Mouse (Mus musculus) urinary bladder, adult 18-20 months (tissue): ENCODE results near the gene Gna13.
"Not testable (repeated sequence)": the region's sequence is repeated elsewhere in the genome, so short reads cannot be mapped to it uniquely, and the experiment has no call there.

Experiments
- DNase-seq, 2 experiments: peaks; one replicate each; pipeline ENCODE4 v3.0.0; 2022; ENCODE audit warnings: low spot score in 2 of 2, mixed read lengths in 2 of 2

The Gna13 gene

GRCm38 (mm10) chr11:109362463-109363190 lies at the start of gene Gna13:
Gene Gna13, plus strand, starts transcription at chr11:109362831.
- DNase-seq = peak; percentile 81 to 87

GRCm38 (mm10) chr11:109316921-109317320 lies 45.7 kb upstream of the Gna13 start:
- DNase-seq = no peak

- no peak for DNase-seq
Measured at GRCm38 (mm10) chr11:109319471-109319870, 43.2 kb upstream of the Gna13 start.

GRCm38 (mm10) chr11:109319946-109320345 lies 42.7 kb upstream of the Gna13 start:
- no peak for DNase-seq

- DNase-seq = no peak
Measured at GRCm38 (mm10) chr11:109320361-109320933, 42.2 kb upstream of the Gna13 start.

- no peak for DNase-seq
Measured at GRCm38 (mm10) chr11:109326270-109326669, 36.4 kb upstream of the Gna13 start.

GRCm38 (mm10) chr11:109327381-109327780 lies 35.2 kb upstream of the Gna13 start:
- no peak for DNase-seq

- DNase-seq = no peak
Measured at GRCm38 (mm10) chr11:109327952-109328351, 34.7 kb upstream of the Gna13 start.

GRCm38 (mm10) chr11:109329331-109329730 lies 33.3 kb upstream of the Gna13 start:
- DNase-seq = no peak

GRCm38 (mm10) chr11:109330706-109331393 lies 31.8 kb upstream of the Gna13 start:
- DNase-seq = no peak

GRCm38 (mm10) chr11:109331424-109331824 lies 31.2 kb upstream of the Gna13 start:
- DNase-seq = peak; percentile 82 to 87

GRCm38 (mm10) chr11:109332722-109333121 lies 29.9 kb upstream of the Gna13 start:
- DNase-seq = no peak

- no peak for DNase-seq
Measured at GRCm38 (mm10) chr11:109334773-109335172, 27.9 kb upstream of the Gna13 start.

- no peak for DNase-seq
Measured at GRCm38 (mm10) chr11:109335890-109336289, 26.7 kb upstream of the Gna13 start.

GRCm38 (mm10) chr11:109339155-109339938 lies 23.3 kb upstream of the Gna13 start:
- DNase-seq = no peak

- no peak for DNase-seq
Measured at GRCm38 (mm10) chr11:109340541-109340940, 22.1 kb upstream of the Gna13 start.

GRCm38 (mm10) chr11:109342666-109343065 lies 20.0 kb upstream of the Gna13 start:
- not testable (repeated sequence) for DNase-seq

GRCm38 (mm10) chr11:109343558-109343957 lies 19.1 kb upstream of the Gna13 start:
- no peak for DNase-seq

GRCm38 (mm10) chr11:109343991-109344599 lies 18.5 kb upstream of the Gna13 start:
- no peak for DNase-seq

GRCm38 (mm10) chr11:109347242-109347959 lies 15.2 kb upstream of the Gna13 start:
- peak; percentile 62 to 75 for DNase-seq

GRCm38 (mm10) chr11:109348408-109348807 lies 14.2 kb upstream of the Gna13 start:
- no peak for DNase-seq
